Mouse (Mus musculus) neural tube, embryonic 11.5 days (tissue): Measurements from ENCODE around the gene Nrp1. TPM values are rescaled to one million over a fixed set of nuclear protein-coding genes. Genes with fewer than 3 reads are reported as not detected.

Source experiments
- ATAC-seq: fragments of 200-750 bp; cut with Nextera tagmentation; 2 replicates; pipeline ENCODE4 v1.8.0; 2017; ENCODE audit warnings: moderate number of reproducible peaks, mild to moderate bottlenecking, moderate TSS enrichment, moderate library complexity; ENCODE audit not compliant: insufficient read depth, low FRiP score, low TSS enrichment
- DNase-seq: peaks from one replicate; pipeline ENCODE4 v3.0.0-alpha.2; 2015; ENCODE audit warnings: low spot score
- H3K27ac ChIP-seq: fragments of 300-500 bp; sonication (generic); 2 replicates; pipeline ENCODE4 v1.5.1; 2014; ENCODE audit warnings: low read depth, mild to moderate bottlenecking, low read length
- H3K27me3 ChIP-seq: fragments of 300-500 bp; sonication (generic); 2 replicates; pipeline ENCODE4 v1.6.1; 2014; ENCODE audit warnings: mild to moderate bottlenecking, low read length, mixed read lengths; ENCODE audit not compliant: control insufficient read depth, insufficient read depth
- H3K36me3 ChIP-seq: fragments of 300-500 bp; sonication (generic); 2 replicates; pipeline ENCODE4 v1.6.1; 2014; ENCODE audit warnings: mild to moderate bottlenecking, low read length, moderate library complexity, mixed read lengths; ENCODE audit not compliant: control insufficient read depth, insufficient read depth
- H3K4me1 ChIP-seq: fragments of 300-500 bp; sonication (generic); 2 replicates; pipeline ENCODE4 v1.6.1; 2014; ENCODE audit warnings: low read length, mixed read lengths; ENCODE audit not compliant: control insufficient read depth, insufficient read depth
- H3K4me2 ChIP-seq: fragments of 300-500 bp; sonication (generic); 2 replicates; pipeline ENCODE4 v1.6.1; 2014; ENCODE audit warnings: low read depth, mild to moderate bottlenecking, moderate library complexity
- H3K4me3 ChIP-seq: fragments of 300-500 bp; sonication (generic); 2 replicates; pipeline ENCODE4 v1.5.1; 2014; ENCODE audit warnings: low read depth, low read length
- H3K9ac ChIP-seq: fragments of 300-500 bp; sonication (generic); 2 replicates; pipeline ENCODE4 v1.6.1; 2014; ENCODE audit warnings: mild to moderate bottlenecking, low read length
- H3K9me3 ChIP-seq: fragments of 300-500 bp; sonication (generic); 2 replicates; pipeline ENCODE4 v1.6.1; 2016; ENCODE audit warnings: low read length; ENCODE audit not compliant: control insufficient read depth
- WGBS: fragments of 180-500 bp; shearing (Covaris S2); extraction: QIAGEN DNeasy Blood & Tissue Kit; methylation state at CpG from one replicate; pipeline ENCODE4 v1.1.7; 2014; 5-methylcytosine and 5-hydroxymethylcytosine counted together
- polyA plus RNA-seq: library from polyadenylated mRNA; unstranded; fragments of >200 nt; fragmentation: Nextera tagmentation; extraction: Ambion mirVana; gene quantifications from 2 replicates; pipeline ENCODE4 v1.2.1, GENCODE M21; 2014

The Nrp1 gene
- polyA plus RNA-seq, 1 experiment from 2014 or later = 84.3 TPM

- Histone ChIP-seq H3K27ac (no peak overlapping the region), H3K4me2 (no peak overlapping the region), H3K9ac (no peak overlapping the region), H3K4me1 (no peaks in the 10 kb centered on the region; the same call in 1 of the 2 replicates), H3K27me3 (no peaks in the 10 kb centered on the region), H3K36me3 (no peaks in the 10 kb centered on the region), H3K4me3 (no peak overlapping the region), H3K9me3 (no peaks in the 10 kb centered on the region)
- ATAC-seq (no peak), DNase-seq (no peak)
- 60% methylated on average over 1 of the region's 1 CpGs for WGBS
Observed at GRCm38 (mm10) chr8:128459704-128460103, 101.3 kb downstream of the Nrp1 start.

- no peaks in the 10 kb centered on the region for H3K36me3 ChIP-seq
- H3K27ac ChIP-seq = no peak overlapping the region
- no peak overlapping the region for H3K4me3 ChIP-seq
- no peaks in the 10 kb centered on the region for H3K27me3 ChIP-seq
- ATAC-seq = no peak
- H3K9me3 ChIP-seq = no peaks in the 10 kb centered on the region
- H3K4me2 ChIP-seq = no peak overlapping the region
- H3K4me1 ChIP-seq = no peaks in the 10 kb centered on the region; the same call in 1 of the 2 replicates
- no peak overlapping the region for H3K9ac ChIP-seq
- DNase-seq = no peak
Observed at GRCm38 (mm10) chr8:128461716-128462115, 103.3 kb downstream of the Nrp1 start.

- no peak for ATAC-seq
- H3K4me2 ChIP-seq = no peak overlapping the region
- H3K4me1 ChIP-seq = no peaks in the 10 kb centered on the region
- H3K36me3 ChIP-seq = no peaks in the 10 kb centered on the region
- no peak overlapping the region for H3K4me3 ChIP-seq
- no peaks in the 10 kb centered on the region for H3K27me3 ChIP-seq
- no peak for DNase-seq
- H3K9me3 ChIP-seq = no peaks in the 10 kb centered on the region
- no peak overlapping the region for H3K27ac ChIP-seq
- no peak overlapping the region for H3K9ac ChIP-seq
Observed at GRCm38 (mm10) chr8:128463162-128463561, 104.8 kb downstream of the Nrp1 start.

- Histone ChIP-seq H3K9me3 (no peaks in the 10 kb centered on the region), H3K27me3 (no peaks in the 10 kb centered on the region), H3K4me2 (no peak overlapping the region), H3K27ac (no peak overlapping the region), H3K4me1 (no peaks in the 10 kb centered on the region), H3K9ac (no peak overlapping the region), H3K4me3 (no peak overlapping the region), H3K36me3 (no peaks in the 10 kb centered on the region)
- DNase-seq (no peak), ATAC-seq (no peak)
- WGBS = 89% methylated on average over 4 of the region's 4 CpGs
Observed at GRCm38 (mm10) chr8:128464056-128464623, 105.7 kb downstream of the Nrp1 start.

- WGBS = 88% methylated on average over 2 of the region's 2 CpGs
- Histone ChIP-seq H3K9me3 (no peaks in the 10 kb centered on the region), H3K9ac (no peak overlapping the region), H3K36me3 (no peaks in the 10 kb centered on the region), H3K27ac (no peak overlapping the region), H3K4me2 (no peak overlapping the region), H3K27me3 (no peaks in the 10 kb centered on the region), H3K4me1 (no peaks in the 10 kb centered on the region), H3K4me3 (no peak overlapping the region)
- no peak for DNase-seq
- ATAC-seq = no peak
Observed at GRCm38 (mm10) chr8:128465553-128465952, 107.1 kb downstream of the Nrp1 start.

GRCm38 (mm10) chr8:128466681-128467430, 108.5 kb downstream of the Nrp1 start:
- DNase-seq (no peak), ATAC-seq (no peak)
- Histone ChIP-seq H3K4me3 (no peak overlapping the region), H3K4me1 (no peaks in the 10 kb centered on the region), H3K9me3 (no peaks in the 10 kb centered on the region), H3K36me3 (no peaks in the 10 kb centered on the region), H3K27me3 (no peaks in the 10 kb centered on the region), H3K9ac (no peak overlapping the region), H3K27ac (no peak overlapping the region), H3K4me2 (no peak overlapping the region)
- WGBS = 80% methylated on average over 4 of the region's 4 CpGs

GRCm38 (mm10) chr8:128470097-128470496, 111.7 kb downstream of the Nrp1 start:
- Histone ChIP-seq H3K4me2 (no peak overlapping the region), H3K9ac (no peak overlapping the region), H3K27ac (no peak overlapping the region), H3K27me3 (no peaks in the 10 kb centered on the region), H3K9me3 (no peaks in the 10 kb centered on the region), H3K4me1 (no peaks in the 10 kb centered on the region), H3K4me3 (no peak overlapping the region), H3K36me3 (no peaks in the 10 kb centered on the region)
- DNase-seq = no peak
- no peak for ATAC-seq
- 67% methylated on average over 2 of the region's 2 CpGs for WGBS

GRCm38 (mm10) chr8:128471186-128471585, 112.8 kb downstream of the Nrp1 start:
- peaks cover 1% of the 10 kb centered on the region for H3K36me3 ChIP-seq
- H3K4me1 ChIP-seq = no peaks in the 10 kb centered on the region
- H3K9ac ChIP-seq = no peak overlapping the region
- DNase-seq (no peak), ATAC-seq (no peak)
- H3K27ac ChIP-seq = no peak overlapping the region
- H3K4me3 ChIP-seq = no peak overlapping the region
- no peaks in the 10 kb centered on the region for H3K27me3 ChIP-seq
- H3K4me2 ChIP-seq = no peak overlapping the region
- H3K9me3 ChIP-seq = no peaks in the 10 kb centered on the region
- WGBS = 89% methylated on average over 2 of the region's 2 CpGs

GRCm38 (mm10) chr8:128472871-128473270, 114.5 kb downstream of the Nrp1 start:
- Histone ChIP-seq H3K9me3 (no peaks in the 10 kb centered on the region), H3K4me2 (no peak overlapping the region), H3K36me3 (peaks cover 2% of the 10 kb centered on the region), H3K4me3 (no peak overlapping the region), H3K4me1 (no peaks in the 10 kb centered on the region), H3K9ac (no peak overlapping the region), H3K27ac (no peak overlapping the region), H3K27me3 (no peaks in the 10 kb centered on the region)
- DNase-seq (no peak), ATAC-seq (no peak)
- 91% methylated on average over 2 of the region's 2 CpGs for WGBS
